In genomic region chr10:20148773-20149120, GRCm38 (mm10) we compare ENCODE assay signal across 8 mouse cellular contexts. TPM values are rescaled to one million over a fixed set of nuclear protein-coding genes. Genes with fewer than 3 reads are reported as not detected.
DNase-seq lines count a peak whose midpoint lies in the region; ATAC-seq lines count a peak whose summit lies in the region.

No protein-coding gene starts in this region.

- peak; percentile 27 to 41 for DNase-seq in CD8-positive naive resting alpha-beta T cell, adult 2 months (ENCODE audit: low read depth in 2 of 2, low spot score in 2 of 2)
- peak; percentile 77 for DNase-seq in adrenal gland, postnatal 10 days
- DNase-seq in embryonic facial prominence, embryonic 14.5 days (ENCODE audit: low spot score), result peak; percentile 82
- DNase-seq in kidney, postnatal 14 days, result peak; percentile 89
- peak; percentile 44 for DNase-seq in ovary, postnatal 14 days (ENCODE audit: low spot score)
- DNase-seq in urinary bladder, postnatal 14 days (ENCODE audit: low spot score), result peak; percentile 79

- peak; percentile 94 for ATAC-seq in embryonic facial prominence, embryonic 14.5 days (ENCODE audit: low read depth)
- peak; percentile 81 for ATAC-seq in heart, embryonic 16.5 days (replicated peaks; ENCODE audit: extremely low read depth, insufficient read depth, low FRiP score)
- ATAC-seq in lung, embryonic 16.5 days (ENCODE audit: low read depth), result peak; percentile 96

- H3K4me1 ChIP-seq in embryonic facial prominence, embryonic 14.5 days (ENCODE audit: control insufficient read depth, insufficient read depth, low read length), result 0 out of 2 replicates have a peak, but pooled peaks cover 3% of the 10 kb centered on the region
- H3K4me1 ChIP-seq in heart, embryonic 16.5 days (ENCODE audit: control insufficient read depth, insufficient read depth, low read length), result peaks cover 7% of the 10 kb centered on the region; the same call in 1 of the 2 replicates
- H3K4me1 ChIP-seq in lung, embryonic 16.5 days (replicated peaks; ENCODE audit: control insufficient read depth, insufficient read depth, low read length), result peaks cover 11% of the 10 kb centered on the region

- H3K9me3 ChIP-seq in embryonic facial prominence, embryonic 14.5 days (ENCODE audit: control insufficient read depth, low read length), result no peaks in the 10 kb centered on the region
- no peaks in the 10 kb centered on the region for H3K9me3 ChIP-seq in heart, embryonic 16.5 days (replicated peaks; ENCODE audit: control insufficient read depth, low read length)
- H3K9me3 ChIP-seq in lung, embryonic 16.5 days (ENCODE audit: control insufficient read depth, low read length), result no peaks in the 10 kb centered on the region

- H3K27me3 ChIP-seq in embryonic facial prominence, embryonic 14.5 days (replicated peaks; ENCODE audit: control insufficient read depth, insufficient read depth, low read length), result peaks cover 45% of the 10 kb centered on the region
- H3K27me3 ChIP-seq in heart, embryonic 16.5 days (ENCODE audit: control insufficient read depth, insufficient read depth, low read length), result peaks cover 14% of the 10 kb centered on the region
- H3K27me3 ChIP-seq in lung, embryonic 16.5 days (ENCODE audit: control insufficient read depth, insufficient read depth, low read depth, low read length), result peaks cover 18% of the 10 kb centered on the region

- H3K36me3 ChIP-seq in embryonic facial prominence, embryonic 14.5 days (ENCODE audit: control insufficient read depth, insufficient read depth, low read length), result no peaks in the 10 kb centered on the region
- no peaks in the 10 kb centered on the region for H3K36me3 ChIP-seq in heart, embryonic 16.5 days (ENCODE audit: control insufficient read depth, insufficient read depth)
- H3K36me3 ChIP-seq in lung, embryonic 16.5 days (ENCODE audit: control insufficient read depth, insufficient read depth, low read length), result no peaks in the 10 kb centered on the region

- peak overlapping the region; percentile 74 for H3K9ac ChIP-seq in embryonic facial prominence, embryonic 14.5 days (ENCODE audit: low read depth, low read length)
- H3K9ac ChIP-seq in heart, embryonic 16.5 days (ENCODE audit: low read length), result peak overlapping the region; percentile 86
- peak overlapping the region; percentile 77 for H3K9ac ChIP-seq in lung, embryonic 16.5 days (ENCODE audit: low read length)

- H3K27ac ChIP-seq in embryonic facial prominence, embryonic 14.5 days (replicated peaks; ENCODE audit: low read depth, low read length), result peak overlapping the region; percentile 52; the same call in 1 of the 2 replicates
- no peak overlapping the region for H3K27ac ChIP-seq in heart, embryonic 16.5 days (ENCODE audit: low read length)
- peak overlapping the region; percentile 41 for H3K27ac ChIP-seq in lung, embryonic 16.5 days (ENCODE audit: low read length)

- H3K4me2 ChIP-seq in embryonic facial prominence, embryonic 14.5 days (ENCODE audit: low read depth, low read length), result peak overlapping the region; percentile 96
- H3K4me2 ChIP-seq in heart, embryonic 16.5 days (ENCODE audit: low read depth, low read length), result peak overlapping the region; percentile 87
- peak overlapping the region; percentile 97 for H3K4me2 ChIP-seq in lung, embryonic 16.5 days (ENCODE audit: low read depth, low read length)

- 0% methylated on average over 4 of the region's 58 CpGs for WGBS in embryonic facial prominence, embryonic 14.5 days
- WGBS in heart, embryonic 16.5 days, result under 1% methylated on average over 50 of the region's 58 CpGs
- WGBS in lung, embryonic 16.5 days, result under 1% methylated on average over 33 of the region's 58 CpGs

- H3K4me3 ChIP-seq in embryonic facial prominence, embryonic 14.5 days (ENCODE audit: low read depth, low read length), result peak overlapping the region; percentile 83
- peak overlapping the region; percentile 82 for H3K4me3 ChIP-seq in heart, embryonic 16.5 days (ENCODE audit: low read length)
- peak overlapping the region; percentile 65 for H3K4me3 ChIP-seq in lung, embryonic 16.5 days (ENCODE audit: low read length)

RNA-seq across cellular contexts. Expression of gene Map7, which starts 0.5 kb away (rescaled TPM):
- total RNA-seq in adrenal gland, postnatal 10 days (2021), result 10 to 100 TPM; 15.9 to 18.7 TPM
- polyA plus RNA-seq in embryonic facial prominence, embryonic 14.5 days (2014; fragmentation: Nextera tagmentation; extraction: Ambion mirVana), result 10.0 and 10.2 TPM in 2 replicates
- 7.6 and 7.8 TPM in 2 replicates for polyA plus RNA-seq in heart, embryonic 16.5 days (2015; fragmentation: Nextera tagmentation; extraction: Ambion mirVana)
- polyA plus RNA-seq in lung, embryonic 16.5 days (2015; fragmentation: Nextera tagmentation; extraction: Ambion mirVana), result 14.4 TPM in 2 replicates

Comparison
In these comparisons a context has a peak if more than half of its experiments do, and no peak if none do; other contexts are left out.
1. DNase-seq: peak in every context shown above with its lines; median percentile 89 in kidney, postnatal 14 days; 82 in embryonic facial prominence, embryonic 14.5 days; 79 in urinary bladder, postnatal 14 days; 77 in adrenal gland, postnatal 10 days; 44 in ovary, postnatal 14 days; 34 in CD8-positive naive resting alpha-beta T cell, adult 2 months.